Mouse (Mus musculus) fibroblast of lung, adult 2 months (primary cell): ENCODE results near the gene Thada.
A peak's percentile ranks its signal among the peaks of the same experiment; 100 is the strongest.

Experiments
- DNase-seq: peaks from one replicate; pipeline ENCODE4 v3.0.0-alpha.2; 2011; ENCODE audit warnings: low read depth

The Thada gene

DNA sequence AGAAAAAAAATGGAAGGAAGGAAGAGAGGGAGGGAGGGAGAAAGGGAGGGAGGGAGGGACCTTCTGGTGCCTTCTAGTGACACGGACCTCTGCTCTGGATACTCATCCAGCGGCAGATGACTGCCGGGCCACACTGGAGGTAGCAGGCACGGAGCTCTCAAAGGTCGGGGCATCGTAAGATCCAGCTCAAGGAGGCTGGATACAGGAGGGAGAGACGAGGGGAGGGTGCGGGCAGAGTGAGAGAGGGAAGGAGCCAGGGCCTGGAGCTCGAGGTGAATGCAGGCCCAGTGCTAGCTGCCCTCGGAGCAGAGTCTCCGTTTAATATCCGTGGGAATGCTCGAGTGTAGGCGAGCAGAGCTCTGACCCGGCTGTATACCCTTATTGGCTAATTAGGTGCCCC, 307.1 kb downstream of the Thada start:
- no peak for DNase-seq

DNA sequence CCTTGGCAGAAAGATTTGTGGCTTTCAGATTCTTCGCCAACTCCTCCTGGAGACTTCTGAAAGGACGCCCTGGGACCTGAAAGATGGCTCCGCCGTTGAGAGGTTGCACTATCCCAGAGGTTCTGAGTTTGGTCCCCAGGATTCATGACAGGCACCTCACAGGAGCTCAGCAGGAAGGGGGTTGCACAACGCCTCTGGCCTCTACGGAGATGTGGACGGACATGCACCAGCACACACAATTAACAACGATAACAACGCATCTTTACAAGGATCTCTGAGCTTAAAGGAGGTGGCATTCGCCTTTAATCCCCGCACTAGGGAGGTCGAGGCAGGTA, 307.6 kb downstream of the Thada start:
- DNase-seq = no peak

DNA sequence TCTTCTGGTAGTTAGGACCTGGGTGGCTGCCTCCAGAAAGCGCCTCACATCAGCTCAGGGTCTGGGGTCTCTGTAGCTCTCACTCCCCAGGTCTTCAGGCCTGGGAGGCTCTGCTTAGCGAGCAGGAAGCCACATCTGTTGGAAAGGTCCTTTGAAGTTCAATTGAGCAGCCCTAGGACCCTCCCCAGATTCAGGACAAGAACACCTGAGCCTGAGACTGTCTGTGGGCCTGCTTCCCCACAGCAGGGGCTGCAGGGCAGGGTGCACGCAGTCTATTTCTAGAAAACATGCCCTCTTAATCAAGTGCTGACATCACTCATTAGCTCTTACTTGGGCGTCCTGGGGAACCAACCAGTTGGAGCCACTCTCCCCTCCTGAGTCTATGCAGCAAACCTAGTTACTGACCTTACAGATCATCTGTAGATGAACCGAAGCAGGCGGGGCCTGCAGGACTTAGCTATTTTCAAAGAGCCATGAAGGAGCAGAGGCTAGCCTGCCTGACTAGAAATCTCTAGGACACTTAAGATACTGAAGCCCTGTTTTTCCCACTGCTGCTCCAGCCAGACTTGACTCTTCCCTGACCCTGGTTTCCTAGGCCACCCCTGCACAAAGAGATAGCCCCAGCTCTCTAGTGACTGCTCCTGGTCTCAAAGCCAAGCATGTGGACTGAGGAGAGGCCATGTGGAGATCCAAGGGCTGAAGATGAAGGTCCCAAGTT, 308.1 kb downstream of the Thada start:
- no peak for DNase-seq

DNA sequence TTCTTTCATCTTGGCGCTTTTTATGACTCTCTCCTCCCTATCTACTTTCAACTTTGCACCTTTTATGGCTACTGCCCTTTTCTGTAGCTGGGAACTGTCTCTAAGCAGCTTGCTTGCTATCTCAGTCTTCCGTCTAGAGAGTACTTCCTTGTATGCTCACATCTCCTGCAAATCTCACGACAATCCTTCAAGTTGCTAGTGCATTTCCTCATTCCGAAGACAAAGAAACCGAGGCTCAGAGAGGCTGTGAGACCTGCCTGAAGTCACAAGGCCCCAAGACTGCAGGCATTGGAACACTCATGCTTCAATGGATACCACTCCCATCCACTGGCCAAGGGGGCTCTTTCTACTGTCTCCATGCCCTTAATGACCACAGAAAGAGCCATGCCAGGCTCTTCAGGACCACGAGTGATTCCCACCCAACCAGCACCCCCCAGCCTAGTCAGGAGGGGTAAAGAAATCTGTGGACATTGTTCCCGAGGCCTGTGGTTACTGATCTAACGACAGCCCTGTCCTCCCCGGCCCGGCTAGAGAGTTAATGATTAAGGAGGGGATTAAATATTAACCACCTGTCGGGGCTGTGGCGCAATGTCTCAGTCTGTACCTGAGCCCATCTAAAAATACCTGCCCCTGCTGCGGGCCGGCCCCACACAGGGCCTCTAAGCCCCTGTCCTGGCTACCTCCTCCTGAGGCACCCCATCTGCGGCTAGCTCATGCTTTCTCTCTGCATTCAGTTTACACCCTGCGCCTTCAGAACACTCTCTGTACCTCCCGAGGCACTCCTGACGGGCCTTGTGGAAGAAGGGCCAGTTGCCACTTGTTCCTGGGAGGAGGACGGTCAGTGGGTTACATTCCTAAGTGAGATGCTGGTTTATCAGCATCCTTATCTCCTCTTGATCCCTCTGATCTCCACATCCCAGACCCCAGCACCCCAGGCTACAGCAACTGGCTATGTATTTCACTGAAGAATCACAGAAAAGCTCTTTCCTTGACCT, 309.0 kb downstream of the Thada start:
- DNase-seq = no peak

DNA sequence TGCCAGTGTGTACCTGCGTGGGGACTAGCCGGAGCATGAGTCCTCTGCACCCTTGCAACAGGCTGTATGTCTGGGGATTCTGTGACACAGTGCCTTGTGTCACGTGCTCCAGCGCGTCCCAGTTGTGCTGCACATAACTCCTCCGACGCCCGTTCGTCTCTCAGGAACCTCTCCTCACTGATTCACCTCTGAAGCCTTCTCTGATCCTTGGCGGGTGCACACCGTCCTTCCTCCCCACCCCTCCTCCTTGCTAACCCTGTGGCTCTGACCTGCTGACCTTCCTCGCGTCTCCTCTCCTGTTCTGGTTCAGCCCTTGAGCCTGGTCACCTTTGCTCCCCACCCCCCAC, 309.8 kb downstream of the Thada start:
- no peak for DNase-seq

DNA sequence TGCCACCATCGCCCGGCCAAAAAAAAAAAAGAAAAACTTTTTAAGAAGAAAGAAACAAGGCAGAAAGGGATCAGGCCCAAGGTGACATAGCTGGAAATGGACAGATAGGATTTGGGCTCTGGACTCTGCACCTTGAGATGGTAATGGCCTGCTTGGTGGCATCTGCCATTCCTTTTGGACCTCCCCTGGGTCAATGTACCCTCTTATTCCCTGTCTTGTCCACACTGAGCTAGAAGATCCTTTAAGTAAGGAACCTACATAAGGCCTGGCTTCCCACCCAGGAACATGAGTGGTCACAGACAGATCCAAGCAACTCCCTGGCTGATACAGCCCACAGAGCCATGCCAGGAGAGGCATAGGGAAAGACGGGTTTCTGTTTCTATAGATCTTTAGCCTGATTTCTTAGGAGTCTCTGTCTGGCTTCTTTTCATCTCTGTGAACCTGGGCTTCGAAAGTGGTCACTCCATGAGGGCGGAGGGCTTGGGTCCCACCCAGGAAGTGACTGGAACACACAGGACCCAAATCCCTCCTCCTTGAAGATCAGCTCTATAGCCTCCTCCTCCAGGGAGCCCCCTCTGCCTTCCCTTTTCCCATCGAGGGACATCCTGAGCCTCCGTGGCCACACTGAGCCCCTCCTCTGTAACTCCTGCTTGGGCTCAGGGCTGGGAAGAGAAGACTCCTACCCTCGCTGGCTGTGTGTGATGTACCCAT, 310.3 kb downstream of the Thada start:
- no peak for DNase-seq

DNA sequence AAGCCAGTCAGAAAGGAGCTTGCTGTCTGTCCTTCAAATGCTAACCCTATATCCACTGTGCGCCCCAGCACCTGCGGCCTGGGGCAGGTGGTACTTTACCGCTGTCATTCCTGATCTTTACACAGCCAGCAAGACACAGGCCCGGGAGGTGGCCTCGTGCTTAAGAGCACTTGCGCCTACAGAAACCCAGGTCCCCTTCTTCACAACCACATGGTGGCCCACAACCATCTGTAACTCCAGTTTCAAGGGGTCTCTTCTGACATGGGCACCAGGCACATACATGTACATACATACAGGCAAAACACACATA, 311.0 kb downstream of the Thada start:
- DNase-seq = no peak

DNA sequence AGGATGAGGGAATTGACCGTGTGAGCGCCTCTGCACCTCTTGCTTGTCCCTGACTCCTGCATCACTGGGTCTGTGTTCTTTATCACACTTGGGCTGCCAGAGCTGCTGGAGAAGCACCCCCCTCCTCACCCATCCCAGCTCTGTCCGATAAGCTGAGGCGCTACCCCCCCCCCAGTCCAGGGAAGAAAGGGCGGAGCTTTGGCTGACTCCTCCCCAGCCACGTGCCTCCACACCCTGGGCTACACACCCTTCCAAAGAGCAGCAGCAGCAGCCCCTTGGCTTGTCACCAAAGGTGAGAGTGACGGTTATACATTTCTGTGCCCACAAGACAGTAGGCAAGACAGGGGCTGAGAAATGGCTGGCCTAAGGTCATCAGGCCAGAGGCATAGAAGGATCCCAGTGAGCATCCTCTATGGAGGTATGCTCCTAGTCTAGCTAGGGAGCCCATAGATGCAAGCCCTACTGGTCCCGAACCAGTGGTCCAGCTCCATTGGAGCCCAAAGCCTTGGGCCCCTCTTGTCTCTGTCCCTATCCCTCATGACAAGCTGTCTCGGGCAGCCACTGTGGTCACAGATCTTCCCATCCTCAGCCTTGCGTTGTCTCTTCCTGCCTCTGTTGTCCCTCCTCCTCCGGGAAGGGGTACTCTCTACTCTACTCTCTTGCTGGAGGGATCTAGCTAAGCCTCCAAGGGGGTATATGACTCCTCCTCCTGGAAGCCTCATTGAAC, 311.5 kb downstream of the Thada start:
- DNase-seq = no peak

DNA sequence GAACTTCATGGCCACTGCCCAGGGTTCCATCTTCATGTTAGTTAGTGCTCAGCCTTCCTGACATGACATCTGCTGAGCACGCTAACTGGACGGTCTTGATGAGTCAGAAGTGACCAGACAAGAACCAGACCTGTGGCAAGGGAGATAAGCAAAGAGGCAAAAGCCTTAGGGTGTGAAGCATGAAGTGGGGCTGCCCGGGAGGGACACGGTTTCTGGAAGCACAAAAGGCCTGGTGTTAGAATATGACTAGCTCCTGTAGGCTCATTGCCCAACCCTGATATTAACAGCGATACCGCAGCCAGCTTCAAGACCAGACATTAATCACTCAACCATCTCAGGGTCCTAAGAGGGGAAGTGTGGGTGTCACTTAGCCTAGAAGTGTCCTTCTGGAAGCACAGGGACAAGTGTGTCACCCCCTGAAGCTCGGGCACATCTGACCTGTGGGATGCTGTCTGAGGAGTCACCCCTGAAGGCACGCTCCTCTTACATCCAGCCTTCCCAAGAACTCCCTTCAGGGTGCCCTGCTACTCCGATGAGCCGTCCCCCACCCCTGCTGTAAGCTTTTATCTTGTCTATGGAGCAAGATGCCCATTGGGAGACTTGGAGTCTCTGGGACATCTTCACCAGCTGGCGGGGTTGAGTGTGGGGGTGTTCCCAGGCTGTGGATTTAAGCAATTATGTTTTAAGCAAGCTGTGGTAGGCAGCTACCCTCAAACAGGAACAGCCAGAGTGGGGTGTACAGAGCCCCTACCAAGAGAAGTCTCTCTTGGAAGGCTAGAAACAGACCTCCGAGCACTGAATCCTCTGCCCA, 312.8 kb downstream of the Thada start:
- DNase-seq = peak; percentile 22

DNA sequence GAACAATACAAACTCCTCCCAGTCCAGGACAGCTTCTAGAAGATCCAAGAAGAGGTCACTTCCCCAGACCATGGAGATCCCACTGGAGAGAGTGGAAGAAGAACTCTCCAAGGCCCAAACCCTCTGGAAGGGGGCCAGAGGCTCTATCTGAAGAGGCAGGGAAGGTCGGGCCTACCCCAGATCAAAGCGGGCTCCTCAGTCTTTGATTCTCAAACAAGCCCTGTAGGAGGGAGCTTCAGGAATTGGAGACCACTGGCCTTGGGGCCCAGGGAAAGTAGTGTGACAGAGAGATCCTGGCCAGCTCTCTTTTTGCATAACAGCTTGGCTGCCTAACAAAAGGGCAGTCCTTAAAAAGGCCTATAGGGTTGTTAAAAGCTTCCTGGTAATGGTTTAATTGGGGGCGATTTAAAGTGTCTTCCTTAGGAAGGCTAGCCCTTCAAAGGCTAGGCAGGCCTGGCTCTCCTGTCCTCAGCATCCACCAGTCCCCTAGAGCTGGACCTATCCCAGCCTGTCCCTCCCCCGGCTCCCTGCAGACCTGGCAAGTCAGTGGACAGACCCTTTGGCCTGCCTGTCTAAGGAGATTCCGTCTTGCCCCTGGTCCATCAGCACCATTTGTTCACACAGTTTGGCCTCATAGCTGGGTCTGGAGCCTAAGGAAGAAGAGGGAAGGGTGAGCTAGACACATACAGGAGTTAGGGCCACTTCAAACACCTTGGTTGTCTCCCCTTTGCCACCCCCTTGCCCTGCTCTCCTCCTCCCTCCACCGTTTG, 313.6 kb downstream of the Thada start:
- DNase-seq = no peak

DNA sequence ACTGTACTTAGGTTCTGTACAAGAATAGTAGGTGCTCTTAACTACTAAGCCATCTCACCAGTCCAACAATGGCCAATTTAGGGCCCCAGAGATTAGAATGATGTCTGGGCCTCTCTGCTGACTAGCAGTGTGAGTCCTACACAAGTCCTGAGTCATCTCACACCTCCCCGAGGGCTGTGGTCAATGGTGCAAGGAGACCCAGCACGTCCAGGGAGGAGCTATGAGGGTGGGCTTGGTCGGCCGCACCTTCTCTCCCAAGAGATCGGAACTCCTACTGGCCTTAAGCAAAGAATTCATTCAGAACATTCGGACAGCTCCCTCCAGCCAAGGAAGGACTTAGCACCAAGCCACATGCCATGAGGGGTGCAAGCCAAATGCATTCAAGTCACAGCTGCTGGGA, 314.7 kb downstream of the Thada start:
- DNase-seq = no peak

DNA sequence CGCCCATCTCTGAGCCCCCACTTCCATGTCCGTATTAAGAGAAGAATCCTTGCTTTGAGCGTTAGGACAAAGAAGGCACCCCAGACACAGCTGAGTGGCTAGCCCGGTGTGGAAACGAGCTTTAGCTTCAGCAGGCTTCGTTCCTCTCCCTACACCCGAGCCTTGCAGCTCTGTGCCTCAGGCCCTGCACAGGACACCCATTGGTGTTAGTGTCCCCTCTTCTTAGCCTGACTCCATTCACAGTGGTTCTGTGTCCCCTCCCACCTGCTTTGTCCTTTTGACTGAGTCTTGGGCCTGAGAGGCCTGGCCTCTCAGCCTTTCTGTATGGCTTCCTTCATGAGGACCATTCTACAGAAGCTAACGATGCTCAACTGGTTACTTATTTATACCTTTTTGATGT, 315.7 kb downstream of the Thada start:
- no peak for DNase-seq

DNA sequence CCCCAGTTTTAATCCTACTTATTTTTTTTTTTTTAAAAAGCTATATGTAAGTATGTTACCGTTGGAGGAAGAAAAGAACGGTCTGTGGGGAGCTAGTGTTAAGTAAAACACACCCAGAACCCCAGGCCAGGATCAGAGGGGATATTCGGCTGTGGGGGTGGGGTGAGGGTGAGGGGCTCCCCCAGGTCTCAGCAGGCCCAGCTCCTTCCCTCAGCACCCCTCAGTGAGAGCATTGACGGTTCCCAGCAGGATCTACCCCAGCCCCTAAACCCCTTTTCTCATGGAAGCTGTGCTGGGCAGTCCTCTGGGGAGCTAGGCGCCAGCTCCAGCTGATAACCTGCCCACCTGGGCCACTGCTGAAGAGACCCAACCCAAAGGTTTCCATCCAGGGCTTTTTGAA, 316.4 kb downstream of the Thada start:
- DNase-seq = no peak

DNA sequence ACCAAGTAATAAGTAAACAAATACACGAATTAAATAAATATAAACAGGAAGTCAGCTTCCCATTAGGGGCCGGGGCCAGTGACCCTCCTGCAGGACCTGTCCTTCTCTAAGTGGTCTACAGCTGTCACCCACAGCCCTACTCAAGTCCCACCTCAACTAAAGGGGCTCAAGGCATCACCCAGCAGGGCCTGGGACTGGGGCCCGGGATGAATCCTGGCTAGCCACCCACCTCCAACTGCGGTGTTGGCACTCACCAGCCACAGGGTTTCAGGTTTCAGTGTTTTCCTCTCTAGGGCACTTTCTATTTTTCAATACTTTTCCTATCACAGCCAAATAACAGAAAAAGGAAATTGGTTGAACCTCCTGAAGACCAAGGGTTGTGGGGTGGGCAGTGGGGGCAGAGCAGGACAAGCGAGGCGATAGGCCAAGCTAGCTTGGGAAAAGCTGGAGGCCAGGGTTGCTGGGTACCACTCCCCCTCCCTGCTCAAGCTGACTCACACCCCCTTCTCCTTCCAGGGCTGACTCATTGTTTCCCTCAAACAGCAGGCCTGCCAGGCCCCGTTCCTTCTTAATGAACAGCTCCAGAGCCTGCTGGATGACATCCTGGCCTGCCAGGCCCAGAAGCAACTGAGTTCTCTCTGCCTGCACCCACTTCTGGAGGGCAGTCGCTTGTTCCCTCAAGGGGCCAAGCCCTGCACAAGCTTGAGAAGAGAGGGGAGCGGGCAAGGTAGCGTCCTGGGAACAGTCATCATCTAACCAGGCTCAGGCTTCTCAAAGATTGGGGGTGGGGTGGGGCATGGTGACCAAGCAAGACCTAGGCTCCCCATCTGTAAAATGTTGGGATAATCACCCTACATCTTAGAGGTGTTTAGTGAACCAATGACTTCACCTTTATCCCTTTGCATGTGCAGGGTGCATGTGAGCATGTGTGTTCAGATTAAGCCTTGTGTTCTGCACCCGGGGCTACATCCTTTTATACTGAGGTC, 317.2 kb downstream of the Thada start:
- DNase-seq = peak; percentile 99

DNA sequence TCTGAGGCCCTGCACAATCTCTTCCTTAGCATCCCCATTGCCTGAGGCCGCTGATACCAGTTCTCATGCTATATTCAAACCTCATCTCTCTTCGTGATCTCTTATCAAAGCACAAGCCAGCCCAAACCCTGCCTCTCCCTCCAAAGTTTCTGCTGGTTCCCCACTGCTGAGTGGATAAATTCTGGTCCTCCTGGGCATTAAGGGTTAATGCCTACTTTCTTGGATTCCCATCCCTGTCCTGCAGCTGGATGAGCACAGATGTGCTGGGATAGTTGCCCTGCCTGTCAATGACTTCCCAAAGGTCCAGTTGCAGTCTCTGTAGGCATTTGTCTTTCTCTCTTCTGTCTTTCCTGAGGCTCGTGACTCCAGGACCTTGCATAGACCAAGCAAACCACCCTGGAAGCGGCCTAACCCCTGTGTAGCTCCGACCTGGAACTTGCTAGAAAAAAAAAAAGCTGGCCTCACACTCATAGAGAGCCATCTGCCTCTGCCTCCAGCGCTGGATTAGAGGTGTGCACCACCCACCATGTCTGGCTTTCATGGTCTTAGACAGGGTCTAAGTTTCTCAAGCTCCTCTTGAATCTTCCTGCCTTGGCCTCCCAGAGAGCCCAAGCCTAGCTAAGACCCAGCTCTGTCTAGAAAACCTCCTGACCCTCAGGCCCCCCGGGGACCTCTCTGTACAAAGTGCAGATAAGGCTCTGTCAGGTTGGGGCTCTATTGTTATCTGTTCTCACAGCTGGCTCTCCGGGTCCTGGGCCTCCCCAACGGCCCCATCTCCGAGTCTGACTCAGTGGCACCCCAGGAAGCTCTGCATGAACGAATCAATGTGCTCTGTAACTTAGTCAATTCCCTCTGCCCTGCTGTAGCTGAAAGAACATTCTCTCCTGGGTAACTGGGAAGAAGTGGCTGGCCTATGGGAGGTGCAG, 318.6 kb downstream of the Thada start:
- no peak for DNase-seq

DNA sequence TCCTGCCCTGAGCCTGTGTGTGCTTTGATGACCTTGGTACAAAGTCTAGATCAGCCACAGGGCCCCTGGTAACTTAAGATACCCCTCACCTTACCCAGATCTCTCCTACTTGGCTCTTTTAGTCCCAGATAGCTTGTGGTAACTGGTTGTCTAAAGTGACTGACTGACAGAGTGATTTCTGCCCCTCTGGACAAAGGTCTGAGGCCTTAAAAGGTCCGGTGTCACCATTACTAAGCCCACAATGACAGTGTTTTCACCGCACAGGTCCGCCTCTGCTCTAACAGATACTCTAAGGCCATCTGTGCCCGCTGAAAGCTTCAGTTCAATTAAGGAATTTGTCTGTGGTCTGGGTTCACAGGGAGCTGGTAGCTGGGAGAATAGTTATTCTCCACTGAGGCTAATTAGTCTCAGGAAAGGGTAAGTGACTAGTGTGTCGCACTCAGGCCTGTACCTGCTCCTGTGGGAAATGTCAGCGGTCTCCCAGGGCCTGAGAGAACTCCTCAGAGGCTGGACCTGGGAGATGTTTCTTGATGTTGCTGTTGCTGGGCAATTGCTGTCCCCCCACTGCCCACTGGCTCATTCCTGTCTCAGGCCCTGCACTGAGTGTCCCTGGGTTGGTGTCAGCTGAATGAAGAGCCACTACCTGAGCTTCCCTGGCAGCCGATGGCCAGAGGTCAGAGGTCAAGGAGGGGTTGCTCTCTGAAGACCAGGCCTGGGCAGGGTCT, 319.4 kb downstream of the Thada start:
- no peak for DNase-seq

DNA sequence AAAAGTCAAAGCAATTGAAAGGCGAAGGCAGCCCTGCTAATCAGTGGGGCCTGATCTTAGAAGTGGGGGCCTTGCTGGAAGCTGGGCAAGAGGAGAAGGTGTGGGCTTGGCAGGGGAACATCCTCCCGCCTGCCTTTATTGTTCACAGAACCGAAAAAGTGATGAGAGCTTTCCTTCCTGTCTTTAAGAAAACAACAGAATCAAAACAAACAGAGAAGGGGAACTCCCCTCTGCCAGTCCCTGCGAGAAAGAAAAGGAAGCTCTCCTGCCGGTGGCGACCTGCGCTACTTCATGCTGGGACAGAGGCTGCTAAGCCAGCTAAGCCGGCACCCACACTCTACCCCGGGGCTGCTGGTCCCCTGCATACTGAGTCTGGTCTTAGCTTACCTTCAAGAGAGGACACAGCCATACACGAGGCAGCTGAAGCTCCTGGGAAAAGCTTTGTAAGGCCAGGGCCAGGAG, 320.1 kb downstream of the Thada start:
- DNase-seq = no peak
